Mouse (Mus musculus): ENCODE results near the gene Hspa12a.

Hspa12a gene

GRCm38 (mm10) chr19:58762848-58763541, 180.5 kb downstream of the Hspa12a start:
- peak; percentile 54; the same call in 1 of the 2 replicates for ATAC-seq (ENCODE audit: insufficient number of reproducible peaks, low FRiP score, low TSS enrichment)

GRCm38 (mm10) chr19:58762316-58762715, 181.1 kb downstream of the Hspa12a start:
- ATAC-seq (ENCODE audit: insufficient number of reproducible peaks, low FRiP score, low TSS enrichment): no peak

- no peak for ATAC-seq (ENCODE audit: insufficient number of reproducible peaks, low FRiP score, low TSS enrichment)
Observed at GRCm38 (mm10) chr19:58759423-58759822, 184.0 kb downstream of the Hspa12a start, which contains the start of gene Pnliprp2. Pnliprp2 (plus strand) TSS chr19:58759719.

- ATAC-seq (ENCODE audit: insufficient number of reproducible peaks, low FRiP score, low TSS enrichment): no peak
Observed at GRCm38 (mm10) chr19:58758871-58759270, 184.6 kb downstream of the Hspa12a start.

- ATAC-seq (ENCODE audit: insufficient number of reproducible peaks, low FRiP score, low TSS enrichment): no peak
Observed at GRCm38 (mm10) chr19:58751504-58751903, 191.9 kb downstream of the Hspa12a start.

DNA sequence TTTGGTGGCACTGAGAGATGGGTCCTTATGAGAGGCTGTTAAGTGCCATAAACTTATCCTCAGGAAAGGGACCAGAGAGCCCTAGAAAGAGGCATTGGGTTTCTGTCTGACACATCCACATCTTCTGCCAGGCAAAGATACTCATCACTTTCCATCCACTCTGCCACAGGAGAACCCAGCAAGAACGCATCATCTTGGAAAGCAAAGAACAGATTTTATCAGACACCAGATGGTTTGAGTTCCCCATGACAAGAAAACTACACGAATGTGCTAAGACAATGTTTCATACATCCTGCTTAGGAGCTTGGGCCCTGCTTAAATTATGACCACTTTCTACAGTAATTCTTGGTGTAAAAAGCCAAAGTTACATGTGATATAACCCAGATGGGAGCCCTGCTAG, 192.6 kb downstream of the Hspa12a start:
- ATAC-seq (ENCODE audit: insufficient number of reproducible peaks, low FRiP score, low TSS enrichment): no peak

DNA sequence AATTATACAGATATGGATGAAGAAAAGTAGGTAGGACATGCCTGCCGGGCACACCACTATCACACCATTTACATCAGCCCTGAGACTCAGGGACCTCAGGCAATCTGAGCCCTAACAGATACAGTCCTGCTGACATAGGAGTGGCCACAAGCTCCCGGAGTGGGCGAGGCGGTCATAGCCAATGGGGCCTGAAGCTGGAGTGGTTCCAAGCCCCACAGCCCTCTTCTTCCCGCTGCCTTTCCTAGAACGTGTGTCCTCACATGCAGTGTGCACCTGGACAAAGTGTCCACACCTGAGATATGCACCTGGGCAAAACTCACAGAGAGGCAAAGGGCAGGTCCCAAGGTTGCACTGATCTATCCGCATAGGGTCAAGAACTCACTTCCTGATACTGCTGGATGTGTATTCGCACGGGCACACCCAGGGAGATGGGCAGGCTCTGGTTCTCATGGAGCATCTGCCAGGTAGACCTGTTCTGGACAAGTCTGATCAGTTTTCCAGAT, 195.9 kb downstream of the Hspa12a start:
- no peak for ATAC-seq (ENCODE audit: insufficient number of reproducible peaks, low FRiP score, low TSS enrichment)

All from cerebellum, adult (tissue).